Mouse (Mus musculus) ES-E14 (cell line): Measurements from ENCODE around the gene Ddx56. TPM values are rescaled to one million over a fixed set of nuclear protein-coding genes. Genes with fewer than 3 reads are reported as not detected.

Source experiments
- DNase-seq: peaks from one replicate; pipeline ENCODE4 v3.0.0-alpha.2; 2013; ENCODE audit warnings: low read depth, low spot score
- H3K27ac ChIP-seq: 2 replicates; pipeline ENCODE4 v1.5.1; 2012; ENCODE audit warnings: low read depth, mild to moderate bottlenecking, low read length, moderate library complexity, mixed read lengths; ENCODE audit not compliant: poor library complexity, insufficient read depth, severe bottlenecking
- H3K36me3 ChIP-seq: 2 replicates; pipeline ENCODE4 v1.6.1; 2012; ENCODE audit warnings: mild to moderate bottlenecking, low read length, moderate library complexity, mixed read lengths; ENCODE audit not compliant: control insufficient read depth, poor library complexity, insufficient read depth, severe bottlenecking
- H3K4me1 ChIP-seq, 2 experiments: fragments of 150-350 bp in 1 of 2; sonication (generic) in 1 of 2; 2 replicates each; pipeline ENCODE4 v1.6.1; 2012; ENCODE audit warnings: low read length in 2 of 2, mild to moderate bottlenecking in 1 of 2, mixed read lengths in 1 of 2; ENCODE audit not compliant: control insufficient read depth in 2 of 2, insufficient read depth in 2 of 2, poor library complexity in 1 of 2
- H3K4me3 ChIP-seq, 2 experiments: fragments of 150-350 bp in 1 of 2; sonication (generic) in 1 of 2; 2 replicates each; pipeline ENCODE4 v1.5.1; 2012; ENCODE audit warnings: low read length in 2 of 2, low read depth in 1 of 2, mild to moderate bottlenecking in 1 of 2, mixed read lengths in 1 of 2; ENCODE audit not compliant: insufficient read depth in 1 of 2, poor library complexity in 1 of 2, severe bottlenecking in 1 of 2
- H3K9ac ChIP-seq: 2 replicates; pipeline ENCODE4 v1.6.1; 2012; ENCODE audit warnings: low read depth, mild to moderate bottlenecking, low read length, mixed read lengths; ENCODE audit not compliant: poor library complexity, insufficient read depth, severe bottlenecking
- H3K9me3 ChIP-seq: fragments of 150-350 bp; sonication (generic); 2 replicates; pipeline ENCODE4 v1.6.1; 2012; ENCODE audit warnings: low read depth, mild to moderate bottlenecking, low read length; ENCODE audit not compliant: control insufficient read depth, insufficient read depth
- CHD2 ChIP-seq: IDR thresholded peaks from 2 replicates; pipeline ENCODE4 v1.6.1; 2014; ENCODE audit warnings: mild to moderate bottlenecking, low read depth, low read length, inconsistent platforms
- HCFC1 ChIP-seq: IDR thresholded peaks from 2 replicates; pipeline ENCODE4 v1.6.1; 2012; ENCODE audit warnings: low read length, inconsistent platforms, borderline replicate concordance; ENCODE audit not compliant: insufficient read depth
- MAFK ChIP-seq: IDR thresholded peaks from 2 replicates; pipeline ENCODE4 v1.6.1; 2014; ENCODE audit warnings: mild to moderate bottlenecking, low read depth, low read length, inconsistent platforms; ENCODE audit not compliant: insufficient read depth
- ZC3H11A ChIP-seq: IDR thresholded peaks from 2 replicates; pipeline ENCODE4 v1.6.1; 2012; ENCODE audit warnings: low read depth, mild to moderate bottlenecking, inconsistent platforms, low read length, borderline replicate concordance
- ZNF384 ChIP-seq: IDR thresholded peaks from 2 replicates; pipeline ENCODE4 v1.6.1; 2012; ENCODE audit warnings: low read depth, low read length, inconsistent platforms
- in situ Hi-C, 2 experiments: fragments of 600-800 bp; cut with MboI; formaldehyde crosslinking; loops; one replicate each; pipeline ENCODE4 v1.15.1; 2025; ENCODE audit warnings: low sequenced_read_pairs in 2 of 2, inconsistent platforms in 1 of 2; ENCODE audit not compliant: unreplicated experiment in 2 of 2
- total RNA-seq: library from RNA; depleted of rRNA; stranded (reverse); fragments of 300-350 nt; gene quantifications from 2 replicates; pipeline ENCODE4 v1.2.3, GENCODE M21; 2012; rRNA removed

Ddx56 gene
- total RNA-seq, 1 experiment, result 170 TPM

- Histone ChIP-seq H3K27ac (no peak overlapping the region), H3K4me1 (peaks cover 0 to 2% of the 10 kb centered on the region in 2 experiments; a peak in 1 of 4 replicates), H3K9ac (no peak overlapping the region), H3K9me3 (no peaks in the 10 kb centered on the region), H3K36me3 (no peaks in the 10 kb centered on the region), H3K4me3 (no peak overlapping the region)
- no peak for TF ChIP-seq ZNF384
- no peak for TF ChIP-seq MAFK
- TF ChIP-seq CHD2, result no peak
- TF ChIP-seq ZC3H11A, result no peak
- TF ChIP-seq HCFC1, result no peak
- in situ Hi-C loops, result no loop called here
- DNase-seq, result no peak
These were observed 47.6 kb downstream of the Ddx56 start for GRCm38 (mm10) chr11:6219967-6220366.

- Histone ChIP-seq H3K4me1 (no peaks in the 10 kb centered on the region), H3K4me3 (no peak overlapping the region), H3K27ac (no peak overlapping the region), H3K36me3 (no peaks in the 10 kb centered on the region), H3K9ac (no peak overlapping the region), H3K9me3 (no peaks in the 10 kb centered on the region)
- TF ChIP-seq HCFC1, result no peak
- no peak for TF ChIP-seq ZC3H11A
- no peak for TF ChIP-seq ZNF384
- no peak for TF ChIP-seq CHD2
- TF ChIP-seq MAFK, result no peak
- DNase-seq, result no peak
- in situ Hi-C loops, result no loop called here
These were observed 49.2 kb downstream of the Ddx56 start for GRCm38 (mm10) chr11:6218189-6218896.

- H3K9me3 ChIP-seq, result no peaks in the 10 kb centered on the region
- H3K36me3 ChIP-seq, result no peaks in the 10 kb centered on the region
- in situ Hi-C loops, result no loop called here
- H3K9ac ChIP-seq, result no peak overlapping the region
- no peak overlapping the region for H3K4me3 ChIP-seq
- no peak for DNase-seq
- no peak for TF ChIP-seq CHD2
- TF ChIP-seq ZNF384, result no peak
- TF ChIP-seq MAFK, result no peak
- TF ChIP-seq ZC3H11A, result no peak
- TF ChIP-seq HCFC1, result no peak
- H3K27ac ChIP-seq, result no peak overlapping the region
- H3K4me1 ChIP-seq, result no peaks in the 10 kb centered on the region
These were observed 50.7 kb downstream of the Ddx56 start for GRCm38 (mm10) chr11:6216834-6217233.

Other genes starting within 250 kb of the Ddx56 start
- gene Camk2b, start 201.4 kb downstream of the Ddx56 start, total RNA-seq, result 6.4 and 14.1 TPM in 2 replicates
- gene A730071L15Rik, start 67.7 kb downstream of the Ddx56 start, total RNA-seq, result 0.58 and 1.2 TPM in 2 replicates
- gene Nudcd3, start 67.4 kb downstream of the Ddx56 start, total RNA-seq, result 59.3 and 71.1 TPM in 2 replicates
- gene Npc1l1, start 37.6 kb downstream of the Ddx56 start, total RNA-seq, result 0.40 and 0.48 TPM in 2 replicates
- gene Tmed4, start 7.1 kb upstream of the Ddx56 start, total RNA-seq, result 79.7 and 98.6 TPM in 2 replicates
- 68.4 and 69.6 TPM in 2 replicates for gene Ogdh, start 23.9 kb upstream of the Ddx56 start, total RNA-seq
- gene Zmiz2, start 121.3 kb upstream of the Ddx56 start, total RNA-seq, result 19.6 and 22.6 TPM in 2 replicates
- gene Ppia, start 147.7 kb upstream of the Ddx56 start, total RNA-seq, result 4,715 and 6,168 TPM in 2 replicates
- 192 and 294 TPM in 2 replicates for gene H2afv, start 176.7 kb upstream of the Ddx56 start, total RNA-seq
- 39.7 and 49.8 TPM in 2 replicates for gene Purb, start 208.1 kb upstream of the Ddx56 start, total RNA-seq